Mouse (Mus musculus) kidney, embryonic 15.5 days (tissue): ENCODE results near the gene Cycs. TPM values are rescaled to one million over a fixed set of nuclear protein-coding genes. Genes with fewer than 3 reads are reported as not detected.

Experiments
- ATAC-seq: fragments of 200-750 bp; cut with Nextera tagmentation; replicated peaks from 2 replicates; pipeline ENCODE4 v1.8.0; 2017; ENCODE audit warnings: moderate TSS enrichment; ENCODE audit not compliant: low FRiP score
- H3K27ac ChIP-seq: fragments of 300-500 bp; sonication (generic); 2 replicates; pipeline ENCODE4 v1.5.1; 2015; ENCODE audit warnings: mild to moderate bottlenecking, inconsistent platforms
- H3K27me3 ChIP-seq: fragments of 300-500 bp; sonication (generic); 2 replicates; pipeline ENCODE4 v1.6.1; 2015; ENCODE audit warnings: inconsistent platforms
- H3K36me3 ChIP-seq: fragments of 300-500 bp; sonication (generic); 2 replicates; pipeline ENCODE4 v1.6.1; 2015; ENCODE audit warnings: inconsistent platforms
- H3K4me1 ChIP-seq: fragments of 300-500 bp; sonication (generic); 2 replicates; pipeline ENCODE4 v1.6.1; 2015; ENCODE audit warnings: inconsistent platforms
- H3K4me2 ChIP-seq: fragments of 300-500 bp; sonication (generic); 2 replicates; pipeline ENCODE4 v1.6.1; 2015; ENCODE audit warnings: moderate library complexity, mild to moderate bottlenecking, inconsistent platforms
- H3K4me3 ChIP-seq: fragments of 300-500 bp; sonication (generic); replicated peaks from 2 replicates; pipeline ENCODE4 v1.5.1; 2015; ENCODE audit warnings: mild to moderate bottlenecking, inconsistent platforms
- H3K9ac ChIP-seq: fragments of 300-500 bp; sonication (generic); 2 replicates; pipeline ENCODE4 v1.6.1; 2015; ENCODE audit warnings: mild to moderate bottlenecking, inconsistent platforms
- H3K9me3 ChIP-seq: fragments of 300-500 bp; sonication (generic); replicated peaks from 2 replicates; pipeline ENCODE4 v1.6.1; 2016; ENCODE audit warnings: inconsistent platforms
- WGBS: fragments of 180-500 bp; shearing (Covaris S2); methylation state at CpG from one replicate; pipeline ENCODE4 v1.1.7; 2015; ENCODE audit warnings: mixed read lengths; 5-methylcytosine and 5-hydroxymethylcytosine counted together
- polyA plus RNA-seq: library from polyadenylated mRNA; unstranded; fragments of >200 nt; fragmentation: Nextera tagmentation; extraction: Ambion mirVana; gene quantifications from 2 replicates; pipeline ENCODE4 v1.2.1, GENCODE M21; 2015

The Cycs gene
- polyA plus RNA-seq = 79.5 and 88.2 TPM in 2 replicates

DNA sequence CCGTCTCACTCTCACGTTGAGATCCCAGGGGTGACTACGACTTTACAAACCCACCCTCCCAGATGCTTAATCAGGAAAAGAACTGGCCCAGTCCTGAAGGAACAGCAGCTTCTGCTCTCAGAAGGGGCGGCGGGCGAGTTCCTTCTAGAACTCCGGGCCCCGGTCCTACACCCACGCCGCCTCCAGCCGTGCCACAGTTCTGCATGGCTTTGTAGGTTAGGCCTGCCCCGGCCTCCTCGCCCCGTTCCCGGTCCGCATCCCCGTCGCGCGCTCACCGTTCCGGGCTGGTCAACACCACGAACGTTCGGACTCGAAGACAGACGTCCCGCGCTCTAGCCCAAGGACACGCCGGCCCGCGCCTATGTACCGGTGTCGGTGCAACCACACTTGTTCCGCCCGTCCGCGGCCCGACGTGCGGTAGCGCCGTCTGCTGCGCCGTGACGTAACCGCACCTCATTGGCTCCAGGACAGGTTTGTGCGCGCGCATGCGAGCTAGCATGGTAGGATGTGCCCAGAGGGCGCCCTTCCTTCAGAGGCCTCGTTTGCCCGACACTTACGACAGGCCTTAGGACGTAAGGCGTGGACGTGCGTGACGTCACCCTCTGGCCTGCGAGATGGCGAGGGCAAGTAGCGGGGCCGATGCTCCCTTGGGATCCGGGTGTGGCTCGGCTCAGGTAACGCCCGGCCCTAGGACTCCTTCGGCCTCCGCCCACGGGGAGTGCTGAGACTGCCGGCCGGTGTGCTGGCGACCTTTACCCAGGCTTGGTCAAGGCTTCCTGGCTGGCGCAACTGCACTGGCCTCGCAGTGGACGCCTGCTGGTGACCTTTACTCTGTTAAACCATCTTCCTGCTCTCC, at the start of gene Cycs:
Gene Cycs (minus strand): TSS at position 398 of the 856 bp plus-strand sequence.
- no peaks in the 10 kb centered on the region for H3K27me3 ChIP-seq
- under 1% methylated on average over 78 of the region's 78 CpGs for WGBS
- peaks cover 19% of the 10 kb centered on the region for H3K36me3 ChIP-seq
- ATAC-seq = peak; percentile 99
- peak within 1 kb of the TSS; percentile 90 for H3K9ac ChIP-seq
- H3K4me1 ChIP-seq = peaks cover 11% of the 10 kb centered on the region
- H3K27ac ChIP-seq = peak within 1 kb of the TSS; percentile 92
- peak within 1 kb of the TSS; percentile 93 for H3K4me3 ChIP-seq
- no peaks in the 10 kb centered on the region for H3K9me3 ChIP-seq
- peak within 1 kb of the TSS; percentile 74 for H3K4me2 ChIP-seq

- Histone ChIP-seq H3K27me3 (no peaks in the 10 kb centered on the region), H3K4me2 (no peak overlapping the region), H3K4me3 (no peak overlapping the region), H3K9me3 (no peaks in the 10 kb centered on the region), H3K9ac (no peak overlapping the region), H3K27ac (no peak overlapping the region), H3K4me1 (peaks cover 22% of the 10 kb centered on the region), H3K36me3 (no peaks in the 10 kb centered on the region)
- WGBS = 44% methylated on average over 4 of the region's 4 CpGs
- no peak for ATAC-seq
Observed at GRCm38 (mm10) chr6:50601620-50602019, 35.3 kb upstream of the Cycs start.

GRCm38 (mm10) chr6:50598560-50598959, 32.2 kb upstream of the Cycs start:
- ATAC-seq = no peak
- Histone ChIP-seq H3K9ac (no peak overlapping the region), H3K27ac (peak overlapping the region; percentile 43), H3K4me1 (peaks cover 31% of the 10 kb centered on the region), H3K36me3 (no peaks in the 10 kb centered on the region), H3K4me3 (no peak overlapping the region), H3K9me3 (no peaks in the 10 kb centered on the region), H3K27me3 (no peaks in the 10 kb centered on the region), H3K4me2 (no peak overlapping the region)
- WGBS = 53% methylated on average over 5 of the region's 5 CpGs

DNA sequence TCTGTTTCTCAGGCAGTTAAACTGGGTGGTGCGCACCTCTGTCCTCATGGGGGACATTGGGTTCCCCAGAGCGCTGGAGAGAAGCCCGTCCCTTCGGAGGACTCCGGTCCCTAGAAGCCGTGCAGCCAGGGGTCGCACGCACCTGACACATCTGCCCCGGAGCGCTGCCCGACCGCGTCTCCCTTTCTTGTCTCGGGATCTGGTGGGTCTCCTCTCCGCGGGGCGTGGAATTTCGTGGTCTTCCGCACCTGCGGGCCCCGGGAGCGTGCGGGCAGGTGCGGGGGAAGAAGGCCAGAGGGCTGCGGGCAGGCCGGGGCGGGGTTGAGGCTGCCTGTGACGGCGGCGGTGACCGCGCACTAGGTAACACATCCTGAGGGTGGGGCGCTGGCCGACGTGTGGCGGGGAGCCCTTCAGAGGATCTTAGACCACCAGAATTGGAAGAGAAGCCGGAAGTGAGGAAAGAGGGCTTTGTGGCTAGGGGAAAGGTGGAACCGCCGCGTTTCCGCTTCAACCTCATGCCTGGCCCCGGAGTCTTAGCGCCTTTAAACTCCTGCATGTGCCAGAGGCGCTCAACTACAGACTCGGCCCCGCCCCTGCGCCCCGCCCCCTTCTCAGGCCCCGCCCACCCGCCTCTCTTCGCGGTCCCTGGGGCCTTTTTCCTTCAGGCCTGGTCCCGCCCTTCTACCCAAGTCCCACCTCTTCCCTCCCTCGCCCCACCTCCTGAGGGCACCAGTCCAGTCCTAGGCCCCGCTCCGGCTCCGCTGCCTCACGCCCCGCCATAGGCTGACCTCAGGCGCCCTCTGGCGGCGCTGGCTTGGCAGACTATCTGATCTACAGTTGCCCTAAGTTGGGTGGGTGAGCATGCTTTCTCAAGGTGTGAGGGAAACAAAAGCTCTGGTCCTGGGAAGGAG, 30.2 kb upstream of the Cycs start, which contains the start of gene 4921507P07Rik:
Gene 4921507P07Rik (minus strand): TSS at position 332 of the 911 bp plus-strand sequence.
- H3K27me3 ChIP-seq = no peaks in the 10 kb centered on the region
- H3K4me2 ChIP-seq = peak within 1 kb of the TSS; percentile 99
- ATAC-seq = peak; percentile 98
- H3K9me3 ChIP-seq = no peaks in the 10 kb centered on the region
- H3K4me3 ChIP-seq = peak within 1 kb of the TSS; percentile 66
- under 1% methylated on average over 58 of the region's 62 CpGs for WGBS
- H3K4me1 ChIP-seq = peaks cover 31% of the 10 kb centered on the region
- H3K36me3 ChIP-seq = no peaks in the 10 kb centered on the region
- H3K27ac ChIP-seq = peak within 1 kb of the TSS; percentile 68
- peak within 1 kb of the TSS; percentile 63 for H3K9ac ChIP-seq

DNA sequence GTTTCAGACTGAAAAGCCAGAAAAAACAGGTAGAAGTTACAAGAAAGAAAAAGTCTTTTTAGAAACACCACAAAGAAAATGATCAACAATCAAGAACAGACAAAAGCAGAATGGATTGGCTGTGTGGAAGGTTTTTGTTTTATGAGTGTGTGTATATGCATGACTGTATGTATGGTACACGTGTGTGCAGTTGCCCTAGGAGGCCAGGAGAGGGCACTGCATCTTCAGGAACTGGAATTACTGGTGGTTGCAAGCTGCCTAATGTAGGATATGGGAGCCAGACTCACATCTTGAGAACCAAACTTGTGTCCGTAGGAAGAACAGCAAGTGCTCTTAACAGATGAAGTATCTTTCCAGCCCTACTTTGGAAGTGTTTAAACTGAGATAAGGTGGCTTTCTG, 28.0 kb upstream of the Cycs start:
- ATAC-seq = no peak
- WGBS = 89% methylated on average over 2 of the region's 2 CpGs
- H3K9me3 ChIP-seq = no peaks in the 10 kb centered on the region
- no peak overlapping the region for H3K27ac ChIP-seq
- no peaks in the 10 kb centered on the region for H3K27me3 ChIP-seq
- no peak overlapping the region for H3K9ac ChIP-seq
- H3K4me2 ChIP-seq = no peak overlapping the region
- no peak overlapping the region for H3K4me3 ChIP-seq
- peaks cover 31% of the 10 kb centered on the region for H3K4me1 ChIP-seq
- H3K36me3 ChIP-seq = no peaks in the 10 kb centered on the region

GRCm38 (mm10) chr6:50593334-50593845, 27.1 kb upstream of the Cycs start:
- H3K36me3 ChIP-seq = no peaks in the 10 kb centered on the region
- H3K27ac ChIP-seq = no peak overlapping the region
- H3K4me3 ChIP-seq = no peak overlapping the region
- WGBS = 67% methylated on average over 10 of the region's 10 CpGs
- no peaks in the 10 kb centered on the region for H3K9me3 ChIP-seq
- peaks cover 25% of the 10 kb centered on the region for H3K4me1 ChIP-seq
- no peak overlapping the region for H3K4me2 ChIP-seq
- no peaks in the 10 kb centered on the region for H3K27me3 ChIP-seq
- no peak for ATAC-seq
- no peak overlapping the region for H3K9ac ChIP-seq

DNA sequence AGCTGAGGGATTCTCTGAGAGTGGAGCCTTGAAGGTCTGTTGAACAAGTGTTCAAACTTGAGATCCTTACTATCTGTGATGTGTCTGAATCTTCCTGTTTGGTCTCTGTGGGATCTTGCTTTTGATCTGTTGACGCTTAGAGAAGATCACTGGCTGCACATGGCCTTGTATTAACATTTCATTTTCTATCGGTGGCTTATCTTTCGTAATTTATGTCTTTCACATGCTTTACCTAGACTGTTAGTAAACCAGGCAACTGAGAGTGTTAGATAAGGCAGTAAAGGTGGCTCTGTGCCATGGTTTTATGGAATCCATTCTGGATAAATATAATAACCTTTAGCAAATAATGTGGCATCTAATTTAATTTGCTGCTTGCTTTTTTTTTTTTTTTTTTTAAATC, 23.9 kb upstream of the Cycs start:
- 83% methylated on average over 3 of the region's 3 CpGs for WGBS
- no peak overlapping the region for H3K4me3 ChIP-seq
- ATAC-seq = no peak
- H3K4me1 ChIP-seq = peaks cover 16% of the 10 kb centered on the region
- no peaks in the 10 kb centered on the region for H3K36me3 ChIP-seq
- no peak overlapping the region for H3K27ac ChIP-seq
- H3K9ac ChIP-seq = no peak overlapping the region
- H3K4me2 ChIP-seq = no peak overlapping the region
- no peaks in the 10 kb centered on the region for H3K27me3 ChIP-seq
- H3K9me3 ChIP-seq = no peaks in the 10 kb centered on the region

- Histone ChIP-seq H3K9me3 (no peaks in the 10 kb centered on the region), H3K36me3 (no peaks in the 10 kb centered on the region), H3K4me3 (no peak overlapping the region), H3K4me1 (peaks cover 19% of the 10 kb centered on the region), H3K27me3 (no peaks in the 10 kb centered on the region), H3K9ac (no peak overlapping the region), H3K27ac (no peak overlapping the region), H3K4me2 (no peak overlapping the region)
- WGBS = 91% methylated on average over 1 of the region's 1 CpGs
- ATAC-seq = no peak
Observed at GRCm38 (mm10) chr6:50588251-50588650, 21.9 kb upstream of the Cycs start.

GRCm38 (mm10) chr6:50587412-50587811, 21.1 kb upstream of the Cycs start:
- 59% methylated on average over 2 of the region's 2 CpGs for WGBS
- no peak overlapping the region for H3K27ac ChIP-seq
- no peak overlapping the region for H3K4me2 ChIP-seq
- no peak overlapping the region for H3K4me3 ChIP-seq
- no peaks in the 10 kb centered on the region for H3K9me3 ChIP-seq
- no peaks in the 10 kb centered on the region for H3K27me3 ChIP-seq
- H3K9ac ChIP-seq = no peak overlapping the region
- H3K4me1 ChIP-seq = peaks cover 19% of the 10 kb centered on the region
- no peaks in the 10 kb centered on the region for H3K36me3 ChIP-seq
- no peak for ATAC-seq

DNA sequence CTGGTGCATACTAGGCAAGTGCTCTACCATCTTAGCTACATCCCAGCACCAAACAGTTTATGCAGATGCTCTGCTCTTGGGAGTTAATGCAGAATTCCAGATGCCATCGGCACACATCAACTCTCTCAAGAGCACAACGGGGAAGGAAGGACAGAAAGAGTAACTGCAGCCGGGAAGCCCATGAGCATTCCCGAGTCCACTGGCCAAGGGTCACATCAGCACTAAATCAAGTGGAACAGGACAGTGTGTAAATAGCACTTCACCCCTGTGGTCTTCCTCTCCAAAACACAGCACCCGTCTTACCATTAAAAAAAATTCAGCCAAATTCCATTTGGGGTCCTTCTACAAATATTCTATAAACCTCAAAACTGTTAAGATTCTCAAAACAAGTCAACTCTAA, 20.0 kb upstream of the Cycs start:
- no peaks in the 10 kb centered on the region for H3K27me3 ChIP-seq
- H3K9me3 ChIP-seq = no peaks in the 10 kb centered on the region
- H3K4me3 ChIP-seq = no peak overlapping the region
- no peak overlapping the region for H3K4me2 ChIP-seq
- H3K27ac ChIP-seq = no peak overlapping the region
- no peak overlapping the region for H3K9ac ChIP-seq
- peaks cover 19% of the 10 kb centered on the region for H3K4me1 ChIP-seq
- no peak for ATAC-seq
- 22% methylated on average over 5 of the region's 5 CpGs for WGBS
- H3K36me3 ChIP-seq = no peaks in the 10 kb centered on the region

DNA sequence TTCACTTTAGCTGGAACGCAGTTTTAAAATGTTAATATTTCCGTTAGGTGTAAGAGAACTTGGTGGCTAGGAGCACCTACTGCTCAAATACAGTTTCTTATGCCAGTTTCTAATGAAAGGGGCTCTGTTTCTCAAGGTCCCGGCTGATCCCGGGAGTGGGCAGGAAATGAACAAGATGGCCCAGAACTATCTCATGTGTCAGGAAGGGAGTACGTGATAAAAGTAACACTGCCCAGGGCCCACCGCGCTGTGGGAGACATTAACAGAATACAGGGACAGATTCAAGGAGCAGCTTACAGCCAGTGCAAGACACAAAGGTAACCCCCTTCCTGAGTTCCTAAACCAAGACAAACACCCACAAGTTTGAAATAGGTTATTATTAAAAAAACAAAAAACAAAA, 19.4 kb upstream of the Cycs start:
- H3K4me1 ChIP-seq = peaks cover 19% of the 10 kb centered on the region
- H3K9me3 ChIP-seq = no peaks in the 10 kb centered on the region
- H3K27ac ChIP-seq = no peak overlapping the region
- no peak overlapping the region for H3K9ac ChIP-seq
- no peaks in the 10 kb centered on the region for H3K27me3 ChIP-seq
- H3K4me2 ChIP-seq = no peak overlapping the region
- ATAC-seq = no peak
- H3K36me3 ChIP-seq = no peaks in the 10 kb centered on the region
- no peak overlapping the region for H3K4me3 ChIP-seq
- 45% methylated on average over 7 of the region's 7 CpGs for WGBS

GRCm38 (mm10) chr6:50571661-50572060, 5.3 kb upstream of the Cycs start:
- Histone ChIP-seq H3K9ac (no peak overlapping the region), H3K36me3 (no peaks in the 10 kb centered on the region), H3K27ac (no peak overlapping the region), H3K9me3 (no peaks in the 10 kb centered on the region), H3K4me2 (no peak overlapping the region), H3K4me3 (no peak overlapping the region), H3K4me1 (peaks cover 6% of the 10 kb centered on the region; the same call in 1 of the 2 replicates), H3K27me3 (no peaks in the 10 kb centered on the region)
- ATAC-seq = no peak
- WGBS = 78% methylated on average over 1 of the region's 1 CpGs
